Mouse (Mus musculus): ENCODE data around the gene BC037034.

DNA sequence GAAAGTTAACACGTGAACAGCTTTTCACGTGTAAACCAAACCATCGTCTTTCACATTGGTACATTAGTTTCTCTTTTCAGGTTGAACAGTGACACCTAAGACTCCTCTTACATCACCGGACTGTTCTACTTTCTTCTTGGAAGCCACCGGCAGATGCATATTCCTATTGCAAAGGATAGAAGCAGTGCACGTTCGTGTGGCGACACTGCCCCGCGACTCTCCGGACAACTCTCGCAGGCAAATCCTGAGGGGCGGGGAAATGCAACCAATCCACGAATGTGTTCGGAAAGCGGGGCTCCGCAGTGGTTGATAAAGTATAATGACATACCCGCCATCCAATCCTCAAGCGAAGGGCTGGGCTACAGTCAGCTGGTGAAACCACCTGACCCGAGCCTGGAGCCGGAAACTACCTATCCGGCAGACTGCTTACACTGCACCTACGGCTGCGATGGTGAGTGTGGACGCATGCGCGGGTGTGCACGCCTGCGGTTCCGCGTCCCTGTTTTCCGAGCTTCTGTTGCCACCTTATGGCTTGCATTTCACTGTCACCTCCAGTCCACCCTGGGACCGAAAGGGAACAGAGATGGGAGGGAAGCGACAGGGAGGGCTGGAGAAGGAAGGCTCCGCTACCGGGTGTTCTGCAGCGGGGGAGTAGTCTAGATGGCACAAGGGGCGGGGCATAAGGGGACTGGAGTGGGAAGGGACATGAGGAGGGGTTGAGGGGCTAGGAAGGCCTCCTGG lies 8.3 kb downstream of the BC037034 start, which contains the start of gene Lamtor4:
- TF ChIP-seq CTCF (IDR thresholded peaks at IDR 0.05; ENCODE audit: low read depth) (no peak), EP300 (IDR thresholded peaks at IDR 0.05; ENCODE audit: low read depth) (no peak)
